Mouse (Mus musculus) lung, adult 2 months (tissue): ENCODE data around the gene Btbd35f29. TPM values are rescaled to one million over a fixed set of nuclear protein-coding genes. Genes with fewer than 3 reads are reported as not detected.
"Not testable (repeated sequence)": the region's sequence is repeated elsewhere in the genome, so short reads cannot be mapped to it uniquely, and the experiment has no call there.

Source experiments
- DNase-seq: peaks from one replicate; pipeline ENCODE4 v3.0.0; 2022
- H3K4me1 ChIP-seq: fragments of 200-500 bp; 2 replicates; pipeline ENCODE4 v1.6.1; 2011; ENCODE audit warnings: low read length; ENCODE audit not compliant: control insufficient read depth, insufficient read depth
- H3K4me3 ChIP-seq: fragments of 200-500 bp; replicated peaks from 2 replicates; pipeline ENCODE3; 2011; ENCODE audit warnings: low read depth, mild to moderate bottlenecking, control low read depth, low read length; ENCODE audit errors: extremely low read depth
- WGBS: fragments of 180-500 bp; shearing (Covaris S2); methylation state at CpG from one replicate; pipeline ENCODE4 v1.1.7; 2018; 5-methylcytosine and 5-hydroxymethylcytosine counted together
- polyA plus RNA-seq: library from polyadenylated mRNA; depleted of rRNA; stranded (reverse); fragments of >200 nt; gene quantifications from 2 replicates; pipeline ENCODE4 v1.2.3, GENCODE M21; 2012; rRNA removed

Gene Btbd35f29
- not detected in 2 replicates for polyA plus RNA-seq

DNA sequence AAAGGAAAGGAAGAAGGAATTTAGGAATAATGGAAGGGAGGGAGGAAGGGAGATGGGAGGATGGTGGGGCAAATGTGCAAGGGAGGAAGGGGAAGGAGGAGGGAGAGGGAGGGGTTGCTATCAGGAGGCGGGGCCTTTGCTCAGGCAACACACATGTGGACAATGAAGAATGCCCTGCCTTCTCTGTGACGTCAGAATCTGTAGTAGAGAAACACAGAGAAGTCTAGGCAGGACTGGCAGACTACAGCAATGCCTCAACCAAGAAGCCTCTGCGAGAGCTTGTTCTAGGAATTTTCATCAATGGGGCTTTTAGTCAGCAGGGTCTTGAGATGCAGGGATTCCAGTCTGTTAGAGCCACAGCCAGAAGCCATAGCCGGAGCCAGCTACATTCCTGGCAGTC, at the start of gene Btbd35f29:
Btbd35f29 (plus strand) TSS at position 301 of the 400 bp plus-strand sequence.
- DNase-seq, H3K4me1 ChIP-seq, H3K4me3 ChIP-seq: not testable (repeated sequence)
- no CpG with 5 or more reads among the region's 4 CpGs for WGBS

GRCm38 (mm10) chrX:31141416-31141815, 23.9 kb downstream of the Btbd35f29 start:
- H3K4me1 ChIP-seq, H3K4me3 ChIP-seq, DNase-seq: not testable (repeated sequence)
- WGBS = 73% methylated on average over 2 of the region's 2 CpGs

DNA sequence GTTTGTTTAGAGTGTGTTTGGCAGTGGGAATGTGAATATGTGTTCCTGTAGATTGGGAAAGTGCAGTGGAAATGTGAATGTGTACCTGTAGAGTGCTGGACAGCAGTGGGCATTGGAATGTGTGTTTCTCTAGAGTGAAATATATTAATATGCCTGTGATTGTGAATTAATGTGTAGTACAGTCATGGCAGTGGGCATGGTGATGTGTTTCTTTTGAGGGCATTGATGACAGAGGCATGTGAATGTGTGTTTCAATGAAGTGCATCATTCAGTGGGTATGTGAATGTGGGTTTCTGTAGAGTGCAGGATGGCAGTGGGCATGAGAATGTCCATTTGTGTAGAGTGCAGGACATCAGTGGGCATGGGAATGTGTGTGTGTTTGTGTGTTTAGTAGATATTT, 27.7 kb downstream of the Btbd35f29 start:
- not testable (repeated sequence) for DNase-seq, H3K4me1 ChIP-seq, H3K4me3 ChIP-seq

DNA sequence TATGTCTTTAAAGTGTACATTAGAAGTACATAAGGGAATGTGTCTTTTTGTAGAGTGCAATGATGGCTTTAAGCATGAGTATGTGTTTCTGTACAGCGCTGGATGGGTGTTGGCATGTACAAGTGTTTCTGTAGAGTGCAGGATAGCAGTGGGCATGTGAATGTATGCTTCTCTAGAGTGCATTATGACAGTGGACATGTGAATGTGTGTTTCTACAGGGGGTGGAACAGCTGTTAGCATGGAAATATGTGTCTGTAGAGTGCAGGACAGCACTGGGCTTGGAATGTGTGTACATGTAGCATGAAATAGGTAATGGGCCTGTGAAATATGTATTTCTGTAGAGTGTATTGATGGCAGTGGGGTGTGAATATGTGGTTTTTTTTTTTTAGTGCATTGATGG, 28.4 kb downstream of the Btbd35f29 start:
- WGBS = 73% methylated on average over 1 of the region's 1 CpGs
- not testable (repeated sequence) for DNase-seq, H3K4me1 ChIP-seq, H3K4me3 ChIP-seq

DNA sequence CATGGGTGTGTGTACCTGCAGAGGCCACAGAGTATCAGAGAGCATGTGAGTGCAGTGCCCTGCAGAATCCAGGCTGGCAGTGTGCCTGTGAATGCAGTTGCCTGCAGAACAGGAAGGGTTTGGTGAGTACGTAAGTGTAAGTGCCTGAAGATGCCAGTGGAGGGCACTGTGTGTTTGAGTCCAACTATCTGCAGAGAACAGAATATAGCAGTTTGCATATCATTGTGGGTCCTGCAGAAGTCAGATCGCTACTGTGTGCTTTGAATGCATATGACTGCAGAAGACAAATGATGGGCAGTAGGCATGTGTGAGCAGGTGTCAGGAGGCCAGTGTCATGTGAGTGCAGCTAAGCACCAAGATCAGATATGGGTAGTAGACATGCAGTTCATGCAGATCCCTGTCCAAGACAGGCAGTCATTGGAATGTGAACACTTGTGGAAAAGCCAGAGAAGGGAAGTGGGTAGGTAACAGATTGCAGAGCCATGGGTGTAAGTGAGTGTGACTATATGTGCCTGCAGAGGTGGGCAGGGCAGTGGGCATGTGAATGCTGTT, 41.1 kb downstream of the Btbd35f29 start:
- 78% methylated on average over 2 of the region's 2 CpGs for WGBS
- not testable (repeated sequence) for H3K4me3 ChIP-seq, H3K4me1 ChIP-seq, DNase-seq

DNA sequence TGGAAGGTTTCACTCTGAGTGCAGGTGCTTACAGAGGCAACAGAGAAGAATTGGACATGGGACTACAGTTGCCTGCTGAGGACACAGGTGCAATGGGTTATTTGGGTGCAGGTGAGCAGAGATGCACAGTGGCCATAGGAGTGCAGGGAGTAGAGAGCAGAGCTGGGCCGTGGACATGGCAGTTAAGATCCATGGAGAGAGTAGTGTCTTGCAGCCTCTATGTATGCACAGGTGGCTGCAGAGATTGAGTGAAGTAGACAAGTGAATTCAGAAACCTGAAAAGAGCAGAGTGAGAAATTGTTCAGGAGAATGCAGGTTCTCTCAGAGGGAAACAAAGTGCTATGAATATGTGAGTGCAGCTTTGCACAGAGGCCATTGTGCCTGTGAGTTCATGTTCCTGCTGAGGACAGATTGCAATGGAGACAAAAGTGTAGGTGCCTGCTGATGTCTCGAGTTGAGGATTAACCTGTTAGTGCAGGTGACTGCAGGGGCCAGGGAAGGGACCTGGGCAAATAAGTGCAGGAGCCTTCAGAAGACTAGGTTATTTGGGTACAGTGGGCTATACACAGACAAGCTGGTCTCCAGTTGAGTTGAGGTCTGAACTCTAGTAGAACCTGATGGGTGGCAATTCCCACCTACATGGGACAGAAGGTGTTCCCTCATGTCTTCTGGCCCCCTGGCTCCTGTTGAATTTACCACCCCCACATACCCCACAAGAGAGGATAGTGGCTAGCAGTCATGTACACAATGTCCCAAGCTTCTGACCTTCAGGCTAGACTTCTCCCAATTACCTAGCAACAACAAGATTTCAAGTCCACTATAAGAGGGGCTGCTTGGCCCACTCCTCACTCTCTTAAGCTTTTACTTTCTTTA, 42.2 kb downstream of the Btbd35f29 start:
- not testable (repeated sequence) for DNase-seq, H3K4me3 ChIP-seq, H3K4me1 ChIP-seq
- 49% methylated on average over 2 of the region's 2 CpGs for WGBS

DNA sequence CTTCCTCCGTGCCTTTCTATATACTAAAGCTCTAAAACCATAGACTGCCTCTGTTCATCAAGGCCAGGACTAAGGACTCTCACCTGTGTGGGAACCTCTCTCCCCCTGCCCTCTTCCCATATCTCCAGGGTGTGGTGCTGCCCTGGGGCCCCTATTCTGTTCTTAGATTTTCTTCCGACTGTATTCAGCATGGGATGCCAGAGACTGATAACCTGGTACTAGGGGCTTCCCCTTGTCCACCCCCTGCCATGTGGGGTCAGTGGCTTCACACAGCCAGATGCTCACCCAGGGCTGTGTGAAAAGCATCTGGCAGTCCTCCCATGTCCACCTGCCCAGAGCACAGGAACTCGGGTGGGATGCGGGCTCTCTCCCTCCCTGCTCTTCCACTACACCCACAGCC, 43.1 kb downstream of the Btbd35f29 start:
- not testable (repeated sequence) for DNase-seq, H3K4me3 ChIP-seq, H3K4me1 ChIP-seq
- 80% methylated on average over 4 of the region's 4 CpGs for WGBS

GRCm38 (mm10) chrX:31162638-31163037, 45.2 kb downstream of the Btbd35f29 start:
- DNase-seq, H3K4me3 ChIP-seq, H3K4me1 ChIP-seq: not testable (repeated sequence)
- 73% methylated on average over 3 of the region's 3 CpGs for WGBS

- not testable (repeated sequence) for DNase-seq, H3K4me3 ChIP-seq, H3K4me1 ChIP-seq
- 91% methylated on average over 3 of the region's 3 CpGs for WGBS
These were observed 47.7 kb downstream of the Btbd35f29 start for GRCm38 (mm10) chrX:31165193-31165592.

Other genes with a start within 250 kb of the Btbd35f29 start
- not detected in 2 replicates for gene Spin2f, start 136.2 kb downstream of the Btbd35f29 start, polyA plus RNA-seq
- gene Btbd35f26, start 218.8 kb downstream of the Btbd35f29 start, polyA plus RNA-seq = not detected in 2 replicates